Mouse (Mus musculus) neural tube, embryonic 15.5 days (tissue): ENCODE data around the gene Nek1. TPM values are rescaled to one million over a fixed set of nuclear protein-coding genes. Genes with fewer than 3 reads are reported as not detected.

Experiments
- ATAC-seq: fragments of 200-750 bp; cut with Nextera tagmentation; 2 replicates; pipeline ENCODE4 v1.8.0; 2017; ENCODE audit warnings: mild to moderate bottlenecking, moderate TSS enrichment, moderate library complexity; ENCODE audit not compliant: low FRiP score
- H3K27ac ChIP-seq: fragments of 300-500 bp; sonication (generic); replicated peaks from 2 replicates; pipeline ENCODE4 v1.5.1; 2015; ENCODE audit warnings: mild to moderate bottlenecking, inconsistent platforms
- H3K27me3 ChIP-seq: fragments of 300-500 bp; sonication (generic); replicated peaks from 2 replicates; pipeline ENCODE4 v1.6.1; 2015; ENCODE audit warnings: inconsistent platforms
- H3K36me3 ChIP-seq: fragments of 300-500 bp; sonication (generic); 2 replicates; pipeline ENCODE4 v1.6.1; 2015; ENCODE audit warnings: inconsistent platforms
- H3K4me1 ChIP-seq: fragments of 300-500 bp; sonication (generic); 2 replicates; pipeline ENCODE4 v1.6.1; 2015; ENCODE audit warnings: inconsistent platforms
- H3K4me2 ChIP-seq: fragments of 300-500 bp; sonication (generic); 2 replicates; pipeline ENCODE4 v1.6.1; 2015; ENCODE audit warnings: inconsistent platforms, mild to moderate bottlenecking, moderate library complexity
- H3K4me3 ChIP-seq: fragments of 300-500 bp; sonication (generic); replicated peaks from 2 replicates; pipeline ENCODE4 v1.5.1; 2015; ENCODE audit warnings: mild to moderate bottlenecking, inconsistent platforms
- H3K9ac ChIP-seq: fragments of 300-500 bp; sonication (generic); replicated peaks from 2 replicates; pipeline ENCODE4 v1.6.1; 2015; ENCODE audit warnings: mild to moderate bottlenecking, inconsistent platforms
- H3K9me3 ChIP-seq: fragments of 300-500 bp; sonication (generic); replicated peaks from 2 replicates; pipeline ENCODE4 v1.6.1; 2016; ENCODE audit warnings: inconsistent platforms
- WGBS: fragments of 180-500 bp; shearing (Covaris S2); methylation state at CpG from one replicate; pipeline ENCODE4 v1.1.7; 2015; ENCODE audit warnings: mixed read lengths; 5-methylcytosine and 5-hydroxymethylcytosine counted together
- polyA plus RNA-seq: library from polyadenylated mRNA; unstranded; fragments of >200 nt; fragmentation: Nextera tagmentation; extraction: Ambion mirVana; gene quantifications from 2 replicates; pipeline ENCODE4 v1.2.1, GENCODE M21; 2015

The Nek1 gene
- polyA plus RNA-seq, 1 experiment from 2014 or later: 29.3 TPM

DNA sequence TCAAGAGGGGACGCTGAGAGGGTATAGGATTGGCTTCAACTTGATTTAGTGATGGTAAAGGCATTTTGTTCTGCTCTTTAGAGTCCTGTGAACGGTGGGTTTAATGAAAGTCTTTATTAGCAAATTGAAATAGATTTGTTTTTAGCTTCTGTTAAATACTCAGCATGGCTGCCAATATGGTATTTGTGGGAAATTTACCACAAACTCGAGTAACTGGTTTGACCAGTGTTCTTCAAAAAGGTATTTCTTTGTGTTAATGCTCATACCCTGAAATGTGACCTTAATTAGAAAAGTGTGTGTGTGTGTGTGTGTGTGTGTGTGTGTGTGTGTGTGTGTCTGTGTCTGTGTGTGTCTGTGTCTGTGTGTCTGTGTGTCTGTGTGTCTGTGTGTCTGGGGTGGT, 178.6 kb downstream of the Nek1 start:
- Histone ChIP-seq H3K4me1 (0 out of 2 replicates have a peak, but pooled peaks cover 8% of the 10 kb centered on the region), H3K27me3 (no peaks in the 10 kb centered on the region), H3K9ac (no peak overlapping the region), H3K4me2 (no peak overlapping the region), H3K9me3 (no peaks in the 10 kb centered on the region), H3K4me3 (no peak overlapping the region), H3K36me3 (no peaks in the 10 kb centered on the region), H3K27ac (no peak overlapping the region)
- 79% methylated on average over 3 of the region's 3 CpGs for WGBS
- no peak for ATAC-seq

DNA sequence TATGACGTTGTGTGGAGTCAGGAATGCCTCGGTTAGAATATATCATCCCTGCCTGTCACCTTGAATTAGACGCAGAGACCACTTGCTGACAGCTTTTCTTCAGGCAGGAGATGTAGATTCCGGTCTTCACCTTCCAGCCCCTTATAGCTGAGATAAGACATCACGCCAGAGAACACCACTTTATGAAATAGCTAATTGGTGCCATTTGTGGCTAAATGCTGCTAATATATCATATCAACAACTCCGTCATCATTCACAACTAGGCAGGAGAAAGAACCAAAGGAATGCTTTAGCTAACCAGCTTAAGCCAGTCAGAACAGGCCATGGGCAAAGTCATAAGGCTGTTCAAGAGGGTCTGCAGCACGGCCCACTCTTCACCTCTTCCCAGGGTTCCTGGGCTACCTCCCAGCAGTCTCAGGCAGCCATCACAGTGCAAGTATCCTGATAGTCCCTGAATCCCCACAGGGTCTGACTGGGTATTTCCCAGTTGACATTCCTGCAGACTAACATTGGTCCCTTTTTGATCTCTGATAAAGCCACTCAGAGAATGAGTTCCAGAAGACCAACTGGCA, 181.0 kb downstream of the Nek1 start:
- no peak overlapping the region for H3K4me2 ChIP-seq

DNA sequence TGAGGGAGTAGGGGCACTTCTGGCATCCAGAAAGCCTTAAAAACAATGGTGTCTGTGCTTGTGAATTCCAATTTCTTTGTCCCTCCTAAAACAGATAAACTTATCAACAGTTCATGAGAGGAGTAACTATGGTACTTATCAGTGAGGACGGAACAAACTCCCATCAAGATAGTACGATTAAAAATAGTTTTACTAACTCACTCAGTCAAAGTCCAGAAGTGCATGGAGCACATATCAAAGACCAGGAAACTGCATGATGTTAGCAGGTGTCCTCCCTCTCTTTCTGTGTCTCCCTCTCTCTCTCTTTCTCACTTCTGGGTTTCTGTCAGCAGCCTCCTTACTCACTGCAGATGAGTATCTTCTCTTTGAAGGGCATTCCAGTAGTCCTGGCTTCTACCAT, 182.9 kb downstream of the Nek1 start:
- H3K9me3 ChIP-seq: no peaks in the 10 kb centered on the region
- WGBS: 97% methylated on average over 2 of the region's 2 CpGs
- no peak overlapping the region for H3K9ac ChIP-seq
- ATAC-seq: no peak
- no peaks in the 10 kb centered on the region for H3K36me3 ChIP-seq
- H3K27ac ChIP-seq: no peak overlapping the region
- peaks cover 12% of the 10 kb centered on the region; the same call in 1 of the 2 replicates for H3K4me1 ChIP-seq
- H3K27me3 ChIP-seq: no peaks in the 10 kb centered on the region
- H3K4me3 ChIP-seq: no peak overlapping the region
- no peak overlapping the region for H3K4me2 ChIP-seq

More for the DNA sequence above, 181.0 kb downstream of the Nek1 start:
- WGBS: 68% methylated on average over 7 of the region's 7 CpGs
- H3K36me3 ChIP-seq: no peaks in the 10 kb centered on the region
- H3K4me3 ChIP-seq: no peak overlapping the region
- H3K9me3 ChIP-seq: no peaks in the 10 kb centered on the region
- H3K4me1 ChIP-seq: peaks cover 11% of the 10 kb centered on the region; the same call in 1 of the 2 replicates
- no peak; the same call in 1 of the 2 replicates for ATAC-seq
- H3K27ac ChIP-seq: no peak overlapping the region
- H3K9ac ChIP-seq: no peak overlapping the region
- no peaks in the 10 kb centered on the region for H3K27me3 ChIP-seq

DNA sequence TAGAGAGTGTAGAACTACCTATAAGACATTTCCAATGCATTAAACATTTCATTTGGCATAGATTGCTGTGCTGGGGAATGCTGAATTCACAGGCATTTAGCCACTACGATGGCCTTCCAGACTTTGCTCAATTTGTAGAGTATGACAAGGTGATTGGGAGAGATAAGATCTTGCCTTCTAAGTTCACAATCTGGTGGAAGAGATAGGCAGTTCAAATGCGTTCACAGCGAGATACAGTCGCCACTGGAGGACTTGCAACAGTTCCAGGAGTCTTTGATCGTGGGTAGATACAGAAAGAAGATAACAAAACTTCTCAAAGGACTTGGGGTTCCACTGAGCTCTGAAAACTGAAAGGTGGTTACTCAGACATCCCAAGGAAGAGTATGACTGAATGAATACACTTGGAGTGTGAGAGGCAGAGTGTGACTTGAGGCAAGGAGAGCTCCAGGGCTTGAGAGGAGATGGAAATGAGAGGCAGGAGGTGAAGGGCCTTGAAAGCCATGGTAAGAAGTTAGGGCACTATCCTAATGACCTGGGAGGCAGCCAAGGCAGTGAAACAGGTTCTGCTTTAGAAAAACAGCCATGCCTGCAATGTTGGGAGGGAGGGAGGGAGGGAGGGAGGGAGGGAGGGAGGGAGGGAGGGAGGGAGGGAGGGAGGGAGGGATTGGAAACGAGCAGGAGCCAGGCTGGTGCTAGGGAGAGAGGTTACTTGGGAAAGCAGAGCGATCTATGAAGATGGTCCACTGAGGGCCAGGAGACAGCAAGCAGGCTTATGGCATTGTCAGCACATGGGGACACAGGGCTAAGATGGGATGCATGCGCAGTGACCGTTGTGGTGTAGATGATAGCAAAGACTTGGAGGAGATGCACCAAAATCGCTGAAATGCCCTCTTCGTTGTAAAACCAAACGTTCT, 184.9 kb downstream of the Nek1 start:
- H3K36me3 ChIP-seq: no peaks in the 10 kb centered on the region
- H3K27me3 ChIP-seq: no peaks in the 10 kb centered on the region
- peaks cover 12% of the 10 kb centered on the region; the same call in 1 of the 2 replicates for H3K4me1 ChIP-seq
- H3K4me3 ChIP-seq: no peak overlapping the region
- no peak overlapping the region for H3K4me2 ChIP-seq
- 74% methylated on average over 12 of the region's 12 CpGs for WGBS
- no peaks in the 10 kb centered on the region for H3K9me3 ChIP-seq
- H3K9ac ChIP-seq: no peak overlapping the region
- no peak for ATAC-seq
- no peak overlapping the region for H3K27ac ChIP-seq

DNA sequence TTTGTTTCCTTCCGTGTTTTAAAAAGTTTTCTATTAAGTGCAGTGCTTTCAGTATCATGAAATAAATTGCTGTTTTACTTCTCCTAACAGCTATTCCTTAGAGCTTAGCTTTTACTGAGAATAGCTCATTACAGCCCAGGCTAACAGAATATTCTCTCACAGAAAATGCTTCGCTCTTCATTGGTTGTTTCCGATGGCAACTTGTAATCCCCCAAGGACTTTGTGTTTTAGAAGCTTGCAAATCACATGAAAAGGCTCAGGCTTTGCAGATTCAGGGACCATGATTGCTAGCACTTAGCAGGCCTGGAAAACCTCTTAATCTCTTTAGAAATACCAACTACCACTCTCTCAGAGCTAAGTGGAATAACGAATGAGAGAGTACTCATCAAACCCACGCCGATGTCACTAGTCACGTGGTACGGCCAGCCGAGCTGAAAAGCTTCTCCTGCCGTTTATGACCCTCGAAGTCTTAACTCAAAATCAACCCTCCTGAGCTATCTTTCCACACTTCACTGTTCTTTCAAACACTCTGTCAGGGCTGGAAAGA, 185.7 kb downstream of the Nek1 start:
- Histone ChIP-seq H3K9ac (no peak overlapping the region), H3K36me3 (no peaks in the 10 kb centered on the region), H3K4me3 (no peak overlapping the region), H3K27me3 (no peaks in the 10 kb centered on the region), H3K4me2 (peak overlapping the region; percentile 17; the same call in 1 of the 2 replicates), H3K4me1 (peaks cover 6% of the 10 kb centered on the region; the same call in 1 of the 2 replicates), H3K27ac (0 out of 2 replicates have a peak overlapping the region, but pooled peaks have one; percentile 1), H3K9me3 (no peaks in the 10 kb centered on the region)
- WGBS: 32% methylated on average over 11 of the region's 11 CpGs
- ATAC-seq: peak; percentile 55; the same call in 1 of the 2 replicates

Other genes with a start within 250 kb of the Nek1 start
- gene Hpf1, start 102.8 kb upstream of the Nek1 start, polyA plus RNA-seq: 109 and 115 TPM in 2 replicates
- 62.7 and 69.3 TPM in 2 replicates for gene Clcn3, start 9.9 kb upstream of the Nek1 start, polyA plus RNA-seq
- 19.0 and 20.8 TPM in 2 replicates for gene Sh3rf1, start 230.7 kb downstream of the Nek1 start, polyA plus RNA-seq